Mouse (Mus musculus) fibroblast of lung, adult 2 months (primary cell): ENCODE data around the gene Mapk11.

Experiments used
- DNase-seq: peaks from one replicate; pipeline ENCODE4 v3.0.0-alpha.2; 2011; ENCODE audit warnings: low read depth

The Mapk11 gene

GRCm38 (mm10) chr15:89149271-89150040 lies at the start of gene Mapk11:
Gene Mapk11 (minus strand): TSS chr15:89149628.
- DNase-seq: no peak

- DNase-seq: no peak
These were observed 47.6 kb upstream of the Mapk11 start for GRCm38 (mm10) chr15:89197056-89197455.

- DNase-seq: peak; percentile 89
These were observed 46.9 kb upstream of the Mapk11 start, which contains the start of gene Dennd6b for GRCm38 (mm10) chr15:89196313-89196706. Gene Dennd6b (minus strand): TSS chr15:89196496.

GRCm38 (mm10) chr15:89195690-89196312 lies 46.4 kb upstream of the Mapk11 start:
- DNase-seq: no peak

- DNase-seq: no peak
These were observed 45.8 kb upstream of the Mapk11 start for GRCm38 (mm10) chr15:89195261-89195681.

- no peak for DNase-seq
These were observed 35.5 kb upstream of the Mapk11 start for GRCm38 (mm10) chr15:89184937-89185227.

- no peak for DNase-seq
These were observed 34.9 kb upstream of the Mapk11 start for GRCm38 (mm10) chr15:89184141-89184936.

- DNase-seq: no peak
These were observed 33.4 kb upstream of the Mapk11 start for GRCm38 (mm10) chr15:89182842-89183241.

- DNase-seq: no peak
These were observed 32.9 kb upstream of the Mapk11 start for GRCm38 (mm10) chr15:89182328-89182741.

GRCm38 (mm10) chr15:89181561-89182270 lies 32.3 kb upstream of the Mapk11 start:
- no peak for DNase-seq

- peak; percentile 77 for DNase-seq
These were observed 31.3 kb upstream of the Mapk11 start, which contains the start of gene Plxnb2 for GRCm38 (mm10) chr15:89180571-89181229. Gene Plxnb2 (minus strand): TSS chr15:89180788.

- DNase-seq: no peak
These were observed 30.7 kb upstream of the Mapk11 start for GRCm38 (mm10) chr15:89180081-89180541.

GRCm38 (mm10) chr15:89179630-89179964 lies 30.2 kb upstream of the Mapk11 start:
- no peak for DNase-seq

GRCm38 (mm10) chr15:89178954-89179629 lies 29.7 kb upstream of the Mapk11 start:
- peak; percentile 78 for DNase-seq

GRCm38 (mm10) chr15:89178260-89178860 lies 28.9 kb upstream of the Mapk11 start:
- DNase-seq: no peak

GRCm38 (mm10) chr15:89177576-89178259 lies 28.3 kb upstream of the Mapk11 start:
- DNase-seq: no peak

GRCm38 (mm10) chr15:89177121-89177520 lies 27.7 kb upstream of the Mapk11 start:
- no peak for DNase-seq

GRCm38 (mm10) chr15:89175411-89176155 lies 26.2 kb upstream of the Mapk11 start:
- DNase-seq: no peak

- no peak for DNase-seq
These were observed 25.5 kb upstream of the Mapk11 start for GRCm38 (mm10) chr15:89174889-89175339.
